Mouse (Mus musculus): ENCODE data around the gene Dtx1. TPM values are rescaled to one million over a fixed set of nuclear protein-coding genes. Genes with fewer than 3 reads are reported as not detected.

Dtx1 gene
- polyA plus RNA-seq (2017; shearing (Covaris generic)), result 243 TPM

DNA sequence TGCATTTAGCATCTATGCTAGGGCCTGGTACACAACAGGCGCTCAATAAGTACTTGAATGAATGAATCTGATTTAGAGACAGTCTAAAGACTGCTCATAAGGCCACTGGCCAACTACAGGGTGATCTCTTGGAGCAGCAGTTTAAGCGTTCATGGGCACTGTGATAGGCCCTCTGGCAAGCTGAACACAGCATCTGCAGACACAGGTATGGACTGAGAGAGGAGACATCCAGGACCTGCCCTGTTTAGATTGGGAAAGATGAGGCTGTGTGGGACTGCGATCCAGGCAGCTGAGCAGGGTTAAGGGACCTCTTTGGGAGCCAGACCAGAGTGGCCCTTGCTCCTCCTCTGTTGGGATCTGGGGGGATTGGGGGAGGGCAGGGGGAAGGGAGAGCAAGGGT is at the start of gene Dtx1:
Dtx1 (minus strand) TSS at position 101 of the 400 bp plus-strand sequence.

DNA sequence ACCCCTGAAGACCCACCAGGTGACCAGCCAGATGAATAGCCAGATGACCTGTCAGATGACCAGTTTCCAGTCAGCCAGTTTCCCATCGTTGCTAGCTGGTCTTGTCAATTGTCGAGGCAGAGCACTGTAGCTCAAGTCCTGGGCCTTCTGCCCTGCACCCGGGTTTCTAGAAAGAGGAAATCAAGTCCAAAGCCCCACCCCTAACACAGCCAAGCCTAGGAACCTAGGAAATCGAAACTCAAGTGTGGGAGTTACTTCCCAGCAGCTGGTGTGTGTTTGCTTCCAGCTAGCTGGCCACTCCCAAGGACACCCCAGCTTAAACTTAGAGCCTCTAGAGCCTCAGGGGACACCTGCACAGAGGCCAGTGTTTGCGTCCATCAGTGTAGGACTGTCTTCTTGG is 38.0 kb upstream of the Dtx1 start, which contains the start of gene Oas2:
Oas2 (minus strand) TSS at position 166 of the 400 bp plus-strand sequence.

GRCm38 (mm10) chr5:120648569-120649373 is 63.0 kb downstream of the Dtx1 start, which contains the start of gene Rasal1:
Gene Rasal1 (plus strand): TSS chr5:120648812.

DNA sequence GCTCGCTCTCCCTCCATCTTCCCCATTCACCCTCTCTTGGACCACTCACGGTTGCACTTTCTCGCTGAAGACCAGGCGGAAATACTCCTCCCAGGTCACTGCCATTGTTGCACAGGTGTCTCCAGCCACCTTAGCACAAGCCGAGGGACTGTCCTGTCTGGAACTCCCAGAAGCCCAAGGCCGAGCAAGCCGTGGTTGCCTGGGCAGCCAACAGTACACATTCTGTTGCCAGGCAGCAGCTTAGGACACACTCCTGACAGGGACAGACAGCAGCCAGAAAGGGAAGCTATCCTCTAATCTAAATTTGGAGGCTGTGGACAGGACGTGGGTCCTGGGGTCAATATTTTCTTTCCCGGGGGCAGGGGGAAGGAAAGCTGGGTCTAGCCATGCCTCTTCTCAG is 77.6 kb downstream of the Dtx1 start, which contains the start of gene Cfap73:
Cfap73 (minus strand) TSS at position 105 of the 400 bp plus-strand sequence.

Other genes starting within 250 kb of the Dtx1 start
- gene Sdsl, start 239.1 kb downstream of the Dtx1 start, polyA plus RNA-seq (2017; shearing (Covaris generic)), result not detected
- not detected for gene Sds, start 235.4 kb downstream of the Dtx1 start, polyA plus RNA-seq (2017; shearing (Covaris generic))
- 19.7 TPM for gene Plbd2, start 208.3 kb downstream of the Dtx1 start, polyA plus RNA-seq (2017; shearing (Covaris generic))
- 9.5 TPM for gene Slc8b1, start 200.8 kb downstream of the Dtx1 start, polyA plus RNA-seq (2017; shearing (Covaris generic))
- 4.1 TPM for gene Tpcn1, start 123.3 kb downstream of the Dtx1 start, polyA plus RNA-seq (2017; shearing (Covaris generic))
- 0.35 TPM for gene Iqcd, start 122.9 kb downstream of the Dtx1 start, polyA plus RNA-seq (2017; shearing (Covaris generic))
- 3.3 TPM for gene Rita1, start 99.3 kb downstream of the Dtx1 start, polyA plus RNA-seq (2017; shearing (Covaris generic))
- gene Ddx54, start 99.2 kb downstream of the Dtx1 start, polyA plus RNA-seq (2017; shearing (Covaris generic)), result 75.4 TPM
- not detected for gene Cfap73, start 77.7 kb downstream of the Dtx1 start, polyA plus RNA-seq (2017; shearing (Covaris generic))
- gene Rasal1, start 63.1 kb downstream of the Dtx1 start, polyA plus RNA-seq (2017; shearing (Covaris generic)), result 9.0 TPM
- 0.76 TPM for gene Oas2, start 37.9 kb upstream of the Dtx1 start, polyA plus RNA-seq (2017; shearing (Covaris generic))
- gene Oas3, start 65.7 kb upstream of the Dtx1 start, polyA plus RNA-seq (2017; shearing (Covaris generic)), result 15.3 TPM
- not detected for gene Oas1e, start 83.6 kb upstream of the Dtx1 start, polyA plus RNA-seq (2017; shearing (Covaris generic))
- 7.7 TPM for gene Oas1c, start 100.6 kb upstream of the Dtx1 start, polyA plus RNA-seq (2017; shearing (Covaris generic))
- not detected for gene Oas1f, start 135.4 kb upstream of the Dtx1 start, polyA plus RNA-seq (2017; shearing (Covaris generic))
- gene Oas1h, start 149.5 kb upstream of the Dtx1 start, polyA plus RNA-seq (2017; shearing (Covaris generic)), result not detected
- 1.4 TPM for gene Oas1g, start 175.7 kb upstream of the Dtx1 start, polyA plus RNA-seq (2017; shearing (Covaris generic))
- 41.5 TPM for gene Oas1a, start 195.6 kb upstream of the Dtx1 start, polyA plus RNA-seq (2017; shearing (Covaris generic))
- gene Oas1d, start 202.6 kb upstream of the Dtx1 start, polyA plus RNA-seq (2017; shearing (Covaris generic)), result not detected